Mouse (Mus musculus) thymus, postnatal 36 days (tissue): ENCODE data around the gene Gm10153.
"Not testable (repeated sequence)": the region's sequence is repeated elsewhere in the genome, so short reads cannot be mapped to it uniquely, and the experiment has no call there.

Experiments used
- DNase-seq, 2 experiments: peaks; one replicate each; pipeline ENCODE4 v3.0.0; 2022; ENCODE audit warnings: mixed read lengths in 2 of 2

Gene Gm10153

GRCm38 (mm10) chr7:142143506-142144010 is 46.6 kb downstream of the Gm10153 start:
- not testable (repeated sequence) for DNase-seq

- DNase-seq, result no peak
Measured at GRCm38 (mm10) chr7:142140696-142141095, 49.5 kb downstream of the Gm10153 start.
